10 mouse cellular contexts compared by ENCODE assay signal in genomic region chr6:31136895-31137294, GRCm38 (mm10).
DNase-seq lines count a peak whose midpoint lies in the region; ATAC-seq and TF ChIP-seq lines count a peak whose summit lies in the region.
"Had no signal": no experiment of that assay in that cellular context is flagged by ENCODE, and none has a peak within 500 bp of the region (broad histone marks: within the 10 kb centered on the region; RNA-seq: fewer than 3 reads in every experiment).

No protein-coding gene starts in this region.

- TF ChIP-seq POLR2A in bone marrow macrophage, adult 2 months (IDR thresholded peaks at IDR 0.05; ENCODE audit: borderline replicate concordance, low read depth, low read length) = no peak
- TF ChIP-seq POLR2A in small intestine, adult 2 months (IDR thresholded peaks at IDR 0.05; ENCODE audit: low read depth, low read length) = no peak

- no peak for ATAC-seq in CD4-positive, CD25-positive, alpha-beta regulatory T cell, adult 4 months

- WGBS in small intestine, adult 2 months = 45% methylated on average over 4 of the region's 4 CpGs

- H3K27ac ChIP-seq in left cerebral cortex, adult 2 months = no peak overlapping the region
- no peak overlapping the region for H3K27ac ChIP-seq in bone marrow macrophage, adult 2 months (ENCODE audit: insufficient read depth, low read depth, low read length)
- H3K27ac ChIP-seq in small intestine, adult 2 months (ENCODE audit: insufficient read depth, low read depth, low read length) = no peak overlapping the region
- H3K27ac ChIP-seq: limb, embryonic 15.5 days had no signal

- H3K36me3 ChIP-seq in small intestine, adult 2 months (ENCODE audit: control insufficient read depth, insufficient read depth, low read length) = peaks cover 15% of the 10 kb centered on the region
- H3K36me3 ChIP-seq: limb, embryonic 15.5 days had no signal

- peak; percentile 59 for DNase-seq in CD4-positive, CD25-positive, alpha-beta regulatory T cell, adult 2 months (ENCODE audit: low read depth, low spot score)
- no peak for DNase-seq in left cerebral cortex, adult 2 months (ENCODE audit: extremely low spot score in 1 of 2, low spot score in 2 of 2)
- DNase-seq in left cerebral cortex, postnatal 36 days (ENCODE audit: low spot score in 2 of 2) = no peak
- peak; percentile 64 for DNase-seq in induced T-regulatory cell, adult 2 months (ENCODE audit: low read depth)
- no peak for DNase-seq in gastrocnemius, adult 18-20 months (ENCODE audit: low spot score)

- H3K4me3 ChIP-seq in left cerebral cortex, adult 2 months = no peak overlapping the region
- H3K4me3 ChIP-seq in bone marrow macrophage, adult 2 months (ENCODE audit: insufficient read depth, low read length) = no peak overlapping the region
- H3K4me3 ChIP-seq in small intestine, adult 2 months (ENCODE audit: low read depth, low read length) = no peak overlapping the region
- H3K4me3 ChIP-seq: erythroblast, embryonic 14.5 days; limb, embryonic 15.5 days had no signal

- TF ChIP-seq CTCF in left cerebral cortex, adult 2 months (IDR thresholded peaks at IDR 0.05) = peak; percentile 67
- peak; percentile 35; the same call in 1 of the 2 replicates for TF ChIP-seq CTCF in bone marrow macrophage, adult 2 months (IDR thresholded peaks at IDR 0.05; ENCODE audit: low read depth, low read length)
- peak; percentile 57; the same call in 1 of the 2 replicates for TF ChIP-seq CTCF in small intestine, adult 2 months (IDR thresholded peaks at IDR 0.05; ENCODE audit: extremely low read depth, insufficient read length, insufficient replicate concordance, low read depth, low read length)

- H3K4me1 ChIP-seq in bone marrow macrophage, adult 2 months (ENCODE audit: control insufficient read depth, insufficient read depth, low read length) = no peaks in the 10 kb centered on the region
- peaks cover 37% of the 10 kb centered on the region for H3K4me1 ChIP-seq in small intestine, adult 2 months (ENCODE audit: control insufficient read depth, insufficient read depth, insufficient read length, low read length)

- intact Hi-C loops in left cerebral cortex, adult 2 months (cut with DNase I) = no loop called here
- intact Hi-C loops in left cerebral cortex, postnatal 36 days (cut with DNase I) = no loop called here

- H3K27me3 ChIP-seq in small intestine, adult 2 months (ENCODE audit: control insufficient read depth, insufficient read depth, low read length) = no peaks in the 10 kb centered on the region
- H3K27me3 ChIP-seq: limb, embryonic 15.5 days had no signal

Comparison
In these comparisons a context has a peak if more than half of its experiments do, and no peak if none do; other contexts are left out.
1. DNase-seq: peak in CD4-positive, CD25-positive, alpha-beta regulatory T cell, adult 2 months (single experiment) and induced T-regulatory cell, adult 2 months (single experiment); none in left cerebral cortex, adult 2 months (0 of 2), left cerebral cortex, postnatal 36 days (0 of 2) and gastrocnemius, adult 18-20 months (single experiment).
2. Peak in every context shown above with its lines, with median percentiles within 50 percentile points of each other: CTCF ChIP-seq.